Mouse (Mus musculus) yolk sac, embryonic 10.5 days (tissue): ENCODE data around the gene Cd36.

Experiments
- DNase-seq: peaks from one replicate; pipeline ENCODE4 v3.0.0-alpha.2; 2017; ENCODE audit warnings: low spot score

Gene Cd36

GRCm38 (mm10) chr5:17857871-17858270 lies 30.7 kb downstream of the Cd36 start:
- DNase-seq = no peak

- no peak for DNase-seq
These were observed 31.3 kb downstream of the Cd36 start for GRCm38 (mm10) chr5:17857262-17857661.

- no peak for DNase-seq
These were observed 34.3 kb downstream of the Cd36 start for GRCm38 (mm10) chr5:17854127-17854923.

GRCm38 (mm10) chr5:17850582-17850981 lies 38.0 kb downstream of the Cd36 start:
- no peak for DNase-seq

- DNase-seq = no peak
These were observed 39.0 kb downstream of the Cd36 start for GRCm38 (mm10) chr5:17849582-17849981.

- no peak for DNase-seq
These were observed 39.9 kb downstream of the Cd36 start for GRCm38 (mm10) chr5:17848733-17849132.

- no peak for DNase-seq
These were observed 40.3 kb downstream of the Cd36 start for GRCm38 (mm10) chr5:17848267-17848666.

- no peak for DNase-seq
These were observed 44.7 kb downstream of the Cd36 start for GRCm38 (mm10) chr5:17843921-17844320.

- no peak for DNase-seq
These were observed 45.3 kb downstream of the Cd36 start for GRCm38 (mm10) chr5:17843316-17843715.

GRCm38 (mm10) chr5:17842111-17842729 lies 46.4 kb downstream of the Cd36 start:
- DNase-seq = no peak

- DNase-seq = no peak
These were observed 49.1 kb downstream of the Cd36 start for GRCm38 (mm10) chr5:17839549-17839948.

- DNase-seq = no peak
These were observed 52.2 kb downstream of the Cd36 start for GRCm38 (mm10) chr5:17836408-17836807.

- no peak for DNase-seq
These were observed 53.1 kb downstream of the Cd36 start for GRCm38 (mm10) chr5:17835302-17836097.

- DNase-seq = no peak
These were observed 54.8 kb downstream of the Cd36 start for GRCm38 (mm10) chr5:17833797-17834196.

GRCm38 (mm10) chr5:17830536-17830935 lies 58.1 kb downstream of the Cd36 start:
- no peak for DNase-seq

GRCm38 (mm10) chr5:17828713-17829544 lies 59.7 kb downstream of the Cd36 start:
- no peak for DNase-seq

- no peak for DNase-seq
These were observed 67.2 kb downstream of the Cd36 start for GRCm38 (mm10) chr5:17821395-17821794.

- no peak for DNase-seq
These were observed 68.2 kb downstream of the Cd36 start for GRCm38 (mm10) chr5:17820239-17820999.

- DNase-seq = no peak
These were observed 72.4 kb downstream of the Cd36 start for GRCm38 (mm10) chr5:17816170-17816569.

- DNase-seq = no peak
These were observed 78.3 kb downstream of the Cd36 start for GRCm38 (mm10) chr5:17810336-17810735.

- DNase-seq = no peak
These were observed 81.7 kb downstream of the Cd36 start for GRCm38 (mm10) chr5:17806774-17807377.
